Mouse (Mus musculus): ENCODE data around the gene Slc26a8. TPM values are rescaled to one million over a fixed set of nuclear protein-coding genes. Genes with fewer than 3 reads are reported as not detected.

The Slc26a8 gene
- total and polyA plus RNA-seq, 3 experiments = 0.10 to 3.2 (median 0.22) TPM

- Histone ChIP-seq H3K4me3 (ENCODE audit: low read depth, low read length) (no peak overlapping the region; the same call in 1 of the 2 replicates), H3K4me1 (ENCODE audit: insufficient read depth, low read depth, low read length) (peaks cover 70% of the 10 kb centered on the region), H3K27me3 (ENCODE audit: insufficient read depth, low read length) (no peaks in the 10 kb centered on the region), H3K9me3 (replicated peaks) (no peaks in the 10 kb centered on the region), H3K36me3 (replicated peaks) (peaks cover 69% of the 10 kb centered on the region)
- ATAC-seq (ENCODE audit: extremely low read depth, insufficient number of reproducible peaks, low FRiP score, poor library complexity, severe bottlenecking) = no peak
- no peak for DNase-seq (ENCODE audit: low spot score)
- TF ChIP-seq TAL1 (conservative IDR thresholded peaks at IDR 0.05; ENCODE audit: low read depth, low read length) (no peak), CTCF (IDR thresholded peaks at IDR 0.05; ENCODE audit: low read depth, low read length) (no peak), GATA1 (IDR thresholded peaks at IDR 0.05; ENCODE audit: borderline replicate concordance, low read length) (no peak)
Measured at GRCm38 (mm10) chr17:28618775-28619174, 71.3 kb downstream of the Slc26a8 start.

GRCm38 (mm10) chr17:28618124-28618523, 71.9 kb downstream of the Slc26a8 start:
- H3K36me3 ChIP-seq (replicated peaks) = peaks cover 72% of the 10 kb centered on the region
- peaks cover 76% of the 10 kb centered on the region for H3K4me1 ChIP-seq (ENCODE audit: insufficient read depth, low read depth, low read length)
- no peaks in the 10 kb centered on the region for H3K9me3 ChIP-seq (replicated peaks)
- TF ChIP-seq POLR2AphosphoS5 (IDR thresholded peaks at IDR 0.05; ENCODE audit: insufficient replicate concordance, low read depth, low read length) (no peak), GATA2 (IDR thresholded peaks at IDR 0.05; ENCODE audit: borderline replicate concordance, low read depth, low read length) (no peak), TAL1 (conservative IDR thresholded peaks at IDR 0.05; ENCODE audit: low read depth, low read length) (no peak; the same call in 1 of the 2 replicates), CTCF (IDR thresholded peaks at IDR 0.05; ENCODE audit: low read depth, low read length) (no peak), GATA1 (IDR thresholded peaks at IDR 0.05; ENCODE audit: borderline replicate concordance, low read length) (no peak)
- H3K4me3 ChIP-seq (ENCODE audit: low read depth, low read length) = peak overlapping the region; percentile 58; the same call in 1 of the 2 replicates
- DNase-seq (ENCODE audit: low spot score) (peak; percentile 44), ATAC-seq (ENCODE audit: extremely low read depth, insufficient number of reproducible peaks, low FRiP score, poor library complexity, severe bottlenecking) (peak; percentile 50; the same call in 1 of the 2 replicates)
- H3K27me3 ChIP-seq (ENCODE audit: insufficient read depth, low read length) = no peaks in the 10 kb centered on the region

GRCm38 (mm10) chr17:28617636-28618035, 72.4 kb downstream of the Slc26a8 start:
- DNase-seq (ENCODE audit: low spot score) (no peak), ATAC-seq (ENCODE audit: extremely low read depth, insufficient number of reproducible peaks, low FRiP score, poor library complexity, severe bottlenecking) (no peak)
- Histone ChIP-seq H3K4me1 (ENCODE audit: insufficient read depth, low read depth, low read length) (peaks cover 79% of the 10 kb centered on the region), H3K4me3 (ENCODE audit: low read depth, low read length) (peak overlapping the region; percentile 58; the same call in 1 of the 2 replicates), H3K9me3 (replicated peaks) (no peaks in the 10 kb centered on the region), H3K27me3 (ENCODE audit: insufficient read depth, low read length) (no peaks in the 10 kb centered on the region), H3K36me3 (replicated peaks) (peaks cover 74% of the 10 kb centered on the region)
- TF ChIP-seq POLR2AphosphoS5 (IDR thresholded peaks at IDR 0.05; ENCODE audit: insufficient replicate concordance, low read depth, low read length) = no peak
- no peak for TF ChIP-seq TAL1 (conservative IDR thresholded peaks at IDR 0.05; ENCODE audit: low read depth, low read length)
- no peak for TF ChIP-seq CTCF (IDR thresholded peaks at IDR 0.05; ENCODE audit: low read depth, low read length)
- no peak for TF ChIP-seq GATA2 (IDR thresholded peaks at IDR 0.05; ENCODE audit: borderline replicate concordance, low read depth, low read length)
- TF ChIP-seq GATA1 (IDR thresholded peaks at IDR 0.05; ENCODE audit: borderline replicate concordance, low read length) = no peak

GRCm38 (mm10) chr17:28615332-28615731, 74.7 kb downstream of the Slc26a8 start:
- TF ChIP-seq GATA2 (IDR thresholded peaks at IDR 0.05; ENCODE audit: borderline replicate concordance, low read depth, low read length) = no peak
- no peak for TF ChIP-seq TAL1 (conservative IDR thresholded peaks at IDR 0.05; ENCODE audit: low read depth, low read length)
- no peak for TF ChIP-seq GATA1 (IDR thresholded peaks at IDR 0.05; ENCODE audit: borderline replicate concordance, low read length)
- no peak for TF ChIP-seq POLR2AphosphoS5 (IDR thresholded peaks at IDR 0.05; ENCODE audit: insufficient replicate concordance, low read depth, low read length)
- no peak for TF ChIP-seq CTCF (IDR thresholded peaks at IDR 0.05; ENCODE audit: low read depth, low read length)
- H3K4me1 ChIP-seq (ENCODE audit: insufficient read depth, low read depth, low read length) = peaks cover 71% of the 10 kb centered on the region

GRCm38 (mm10) chr17:28613096-28613495, 76.9 kb downstream of the Slc26a8 start:
- Histone ChIP-seq H3K4me1 (ENCODE audit: insufficient read depth, low read depth, low read length) (peaks cover 65% of the 10 kb centered on the region), H3K4me3 (ENCODE audit: low read depth, low read length) (no peak overlapping the region), H3K9me3 (replicated peaks) (no peaks in the 10 kb centered on the region), H3K27me3 (ENCODE audit: insufficient read depth, low read length) (no peaks in the 10 kb centered on the region), H3K36me3 (replicated peaks) (peaks cover 73% of the 10 kb centered on the region)
- ATAC-seq (ENCODE audit: extremely low read depth, insufficient number of reproducible peaks, low FRiP score, poor library complexity, severe bottlenecking) (no peak), DNase-seq (ENCODE audit: low spot score) (no peak)
- TF ChIP-seq GATA2 (IDR thresholded peaks at IDR 0.05; ENCODE audit: borderline replicate concordance, low read depth, low read length) (no peak), CTCF (IDR thresholded peaks at IDR 0.05; ENCODE audit: low read depth, low read length) (no peak), GATA1 (IDR thresholded peaks at IDR 0.05; ENCODE audit: borderline replicate concordance, low read length) (no peak), POLR2AphosphoS5 (IDR thresholded peaks at IDR 0.05; ENCODE audit: insufficient replicate concordance, low read depth, low read length) (no peak)

More at GRCm38 (mm10) chr17:28615332-28615731, 74.7 kb downstream of the Slc26a8 start:
- Histone ChIP-seq H3K27me3 (ENCODE audit: insufficient read depth, low read length) (no peaks in the 10 kb centered on the region), H3K9me3 (replicated peaks) (no peaks in the 10 kb centered on the region), H3K4me3 (ENCODE audit: low read depth, low read length) (no peak overlapping the region), H3K36me3 (replicated peaks) (peaks cover 71% of the 10 kb centered on the region)
- ATAC-seq (ENCODE audit: extremely low read depth, insufficient number of reproducible peaks, low FRiP score, poor library complexity, severe bottlenecking) (no peak), DNase-seq (ENCODE audit: low spot score) (no peak)

- TF ChIP-seq POLR2AphosphoS5 (IDR thresholded peaks at IDR 0.05; ENCODE audit: insufficient replicate concordance, low read depth, low read length) = no peak
- no peak for TF ChIP-seq TAL1 (conservative IDR thresholded peaks at IDR 0.05; ENCODE audit: low read depth, low read length)
- TF ChIP-seq GATA2 (IDR thresholded peaks at IDR 0.05; ENCODE audit: borderline replicate concordance, low read depth, low read length) = no peak
- TF ChIP-seq GATA1 (IDR thresholded peaks at IDR 0.05; ENCODE audit: borderline replicate concordance, low read length) = no peak
- no peak for TF ChIP-seq CTCF (IDR thresholded peaks at IDR 0.05; ENCODE audit: low read depth, low read length)
- ATAC-seq (ENCODE audit: extremely low read depth, insufficient number of reproducible peaks, low FRiP score, poor library complexity, severe bottlenecking) = peak; percentile 34; the same call in 1 of the 2 replicates
- H3K4me3 ChIP-seq (ENCODE audit: low read depth, low read length) = no peak overlapping the region; the same call in 1 of the 2 replicates
- peaks cover 73% of the 10 kb centered on the region for H3K36me3 ChIP-seq (replicated peaks)
- H3K9me3 ChIP-seq (replicated peaks) = no peaks in the 10 kb centered on the region
- peak; percentile 32 for DNase-seq (ENCODE audit: low spot score)
- peaks cover 60% of the 10 kb centered on the region for H3K4me1 ChIP-seq (ENCODE audit: insufficient read depth, low read depth, low read length)
- H3K27me3 ChIP-seq (ENCODE audit: insufficient read depth, low read length) = no peaks in the 10 kb centered on the region
Measured at GRCm38 (mm10) chr17:28612603-28613002, 77.4 kb downstream of the Slc26a8 start.

All from G1E (cell line).